Comparison of ENCODE assay signal across 8 mouse cellular contexts in the genomic region with DNA sequence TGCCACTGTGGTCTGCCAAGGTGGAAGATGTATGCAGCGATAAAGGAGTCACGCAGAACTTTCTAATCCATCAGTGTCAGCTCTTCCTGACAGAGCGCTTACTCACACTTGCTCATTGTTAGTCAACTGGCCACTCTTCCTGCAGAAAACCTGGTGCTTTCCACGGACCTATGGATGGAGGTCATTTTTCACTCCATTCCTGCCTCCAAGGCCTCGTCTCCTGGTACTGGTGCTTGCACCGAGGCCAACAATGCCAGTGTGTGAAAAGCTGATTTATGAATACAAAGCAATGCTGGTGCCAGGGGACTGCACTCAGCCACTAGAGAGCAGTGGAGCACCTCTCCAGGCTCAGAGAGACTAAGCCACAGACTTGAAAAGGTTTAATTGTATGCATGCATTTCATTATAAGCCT. TPM values are rescaled to one million over a fixed set of nuclear protein-coding genes. Genes with fewer than 3 reads are reported as not detected.
DNase-seq lines count a peak whose midpoint lies in the region; ATAC-seq and TF ChIP-seq lines count a peak whose summit lies in the region.

No protein-coding gene starts in this region.

- H3K9me3 ChIP-seq in lung, postnatal 0 days (ENCODE audit: low read length): no peaks in the 10 kb centered on the region
- H3K9me3 ChIP-seq in hindbrain, embryonic 15.5 days: no peaks in the 10 kb centered on the region

- no peaks in the 10 kb centered on the region for H3K27me3 ChIP-seq in lung, postnatal 0 days (replicated peaks; ENCODE audit: insufficient read depth, low read length)
- H3K27me3 ChIP-seq in hindbrain, embryonic 15.5 days: no peaks in the 10 kb centered on the region

- H3K9ac ChIP-seq in lung, postnatal 0 days (replicated peaks; ENCODE audit: low read depth): no peak overlapping the region
- no peak overlapping the region for H3K9ac ChIP-seq in hindbrain, embryonic 15.5 days

- no peak for ATAC-seq in lung, postnatal 0 days
- ATAC-seq in hindbrain, embryonic 15.5 days (ENCODE audit: low FRiP score, low read depth): peak; percentile 86
- ATAC-seq in CD4-positive, CD25-positive, alpha-beta regulatory T cell, adult 4 months: no peak

- intact Hi-C loops in left cerebral cortex, postnatal 4 days (cut with DNase I): no loop called here

- no peaks in the 10 kb centered on the region for H3K36me3 ChIP-seq in lung, postnatal 0 days (ENCODE audit: insufficient read depth, low read length)
- H3K36me3 ChIP-seq in hindbrain, embryonic 15.5 days: 0 out of 2 replicates have a peak, but pooled peaks cover 7% of the 10 kb centered on the region

- peak; percentile 49 for TF ChIP-seq CTCF in lung, postnatal 0 days (IDR thresholded peaks at IDR 0.05)

- H3K27ac ChIP-seq in lung, postnatal 0 days (ENCODE audit: low read length): no peak overlapping the region
- H3K27ac ChIP-seq in hindbrain, embryonic 15.5 days (replicated peaks): peak overlapping the region; percentile 70

- H3K4me1 ChIP-seq in lung, postnatal 0 days (ENCODE audit: insufficient read depth, low read depth, low read length): no peaks in the 10 kb centered on the region
- H3K4me1 ChIP-seq in hindbrain, embryonic 15.5 days (replicated peaks): peaks cover 22% of the 10 kb centered on the region

- peak; percentile 19 for DNase-seq in lung, postnatal 0 days (ENCODE audit: low spot score)
- DNase-seq in lung, postnatal 25 days (ENCODE audit: low spot score): no peak
- DNase-seq in cerebellum, adult 9-10 months: peak; percentile 70
- DNase-seq in left cerebral cortex, postnatal 4 days: peak; percentile 53
- DNase-seq in right cerebral cortex, postnatal 36 days (ENCODE audit: low spot score in 2 of 2): peak; percentile 25 to 28
- DNase-seq in heart, adult 8-10 months (ENCODE audit: low spot score): no peak

- WGBS in lung, postnatal 0 days: 50% methylated on average over 6 of the region's 6 CpGs
- 24% methylated on average over 6 of the region's 6 CpGs for WGBS in hindbrain, embryonic 15.5 days

- H3K4me2 ChIP-seq in lung, postnatal 0 days (replicated peaks; ENCODE audit: low read depth, low read length): no peak overlapping the region
- no peak overlapping the region for H3K4me2 ChIP-seq in hindbrain, embryonic 15.5 days

- H3K4me3 ChIP-seq in lung, postnatal 0 days (ENCODE audit: low read depth, low read length): no peak overlapping the region
- no peak overlapping the region for H3K4me3 ChIP-seq in hindbrain, embryonic 15.5 days

- no peak for TF ChIP-seq EP300 in lung, postnatal 0 days (IDR thresholded peaks at IDR 0.05)

RNA-seq across cellular contexts. Expression of a gene that starts 22.3 kb away (rescaled TPM):
- polyA plus RNA-seq in lung, postnatal 0 days (2015; fragmentation: Nextera tagmentation; extraction: Ambion mirVana): 129 and 135 TPM in 2 replicates
- polyA plus RNA-seq in hindbrain, embryonic 15.5 days (2015; fragmentation: Nextera tagmentation; extraction: Ambion mirVana): 269 and 274 TPM in 2 replicates
- total RNA-seq in left cerebral cortex, postnatal 4 days (2021): 100 to 1,000 TPM; 231 to 253 TPM
- polyA plus RNA-seq in CD4-positive, CD25-positive, alpha-beta regulatory T cell, adult 4 months (2017; shearing (Covaris generic)): 10 to 100 TPM; 87.0 to 95.3 TPM
- total RNA-seq in heart, adult 8-10 months (2022): 100 to 1,000 TPM; 221 to 264 (median 236) TPM

Comparison
In these comparisons a context has a peak if more than half of its experiments do, and no peak if none do; other contexts are left out.
1. DNase-seq: peak in lung, postnatal 0 days (single experiment), cerebellum, adult 9-10 months (single experiment), left cerebral cortex, postnatal 4 days (single experiment) and right cerebral cortex, postnatal 36 days (2 of 2); none in lung, postnatal 25 days (single experiment) and heart, adult 8-10 months (single experiment).